Mouse (Mus musculus): ENCODE measurements around the gene Clybl. TPM values are rescaled to one million over a fixed set of nuclear protein-coding genes. Genes with fewer than 3 reads are reported as not detected.

Gene Clybl
- polyA plus RNA-seq, 1 experiment from 2014 or later = 35.6 TPM

GRCm38 (mm10) chr14:122450496-122451382, 269.2 kb downstream of the Clybl start, which contains the start of gene Gm5089:
TSS of gene Gm5089 (minus strand) at chr14:122451115.
- 2% methylated on average over 53 of the region's 59 CpGs for WGBS
- Histone ChIP-seq H3K36me3 (ENCODE audit: insufficient read depth, low read length) (no peaks in the 10 kb centered on the region), H3K27me3 (ENCODE audit: insufficient read depth, low read length) (peaks cover 84% of the 10 kb centered on the region), H3K9ac (replicated peaks; ENCODE audit: low read length) (no peak within 1 kb of the TSS), H3K4me3 (ENCODE audit: low read length) (peak within 1 kb of the TSS; percentile 45), H3K4me2 (replicated peaks; ENCODE audit: low read depth, low read length) (peak within 1 kb of the TSS; percentile 59), H3K27ac (ENCODE audit: low read length) (no peak within 1 kb of the TSS), H3K9me3 (ENCODE audit: low read length) (no peaks in the 10 kb centered on the region), H3K4me1 (ENCODE audit: insufficient read depth, low read length) (peaks cover 24% of the 10 kb centered on the region)
- ATAC-seq (ENCODE audit: low FRiP score, low TSS enrichment) = peak; percentile 46; the same call in 1 of the 2 replicates

- no peak for ATAC-seq (ENCODE audit: low FRiP score, low TSS enrichment)
- peaks cover 92% of the 10 kb centered on the region for H3K27me3 ChIP-seq (ENCODE audit: insufficient read depth, low read length)
Observed at GRCm38 (mm10) chr14:122451551-122452145, 270.1 kb downstream of the Clybl start.

More at GRCm38 (mm10) chr14:122451551-122452145, 270.1 kb downstream of the Clybl start:
- WGBS = 72% methylated on average over 5 of the region's 5 CpGs
- H3K4me3 ChIP-seq (ENCODE audit: low read length) = no peak overlapping the region
- no peak overlapping the region for H3K4me2 ChIP-seq (replicated peaks; ENCODE audit: low read depth, low read length)
- no peaks in the 10 kb centered on the region for H3K9me3 ChIP-seq (ENCODE audit: low read length)
- H3K9ac ChIP-seq (replicated peaks; ENCODE audit: low read length) = no peak overlapping the region
- no peak overlapping the region for H3K27ac ChIP-seq (ENCODE audit: low read length)
- H3K4me1 ChIP-seq (ENCODE audit: insufficient read depth, low read length) = peaks cover 24% of the 10 kb centered on the region
- H3K36me3 ChIP-seq (ENCODE audit: insufficient read depth, low read length) = no peaks in the 10 kb centered on the region

Other genes with a start within 250 kb of the Clybl start
- 4.0 and 4.9 TPM in 2 replicates for gene Gpr183, start 216.5 kb upstream of the Clybl start, polyA plus RNA-seq (2015; fragmentation: Nextera tagmentation; extraction: Ambion mirVana)
- not detected in 2 replicates for gene Timm8a2, start 147.0 kb upstream of the Clybl start, polyA plus RNA-seq (2015; fragmentation: Nextera tagmentation; extraction: Ambion mirVana)
- gene Tm9sf2, start 74.7 kb upstream of the Clybl start, polyA plus RNA-seq (2015; fragmentation: Nextera tagmentation; extraction: Ambion mirVana) = 202 and 214 TPM in 2 replicates